Mouse (Mus musculus): ENCODE results near the gene Zcchc14. TPM values are rescaled to one million over a fixed set of nuclear protein-coding genes. Genes with fewer than 3 reads are reported as not detected.
A peak's percentile ranks its signal among the peaks of the same experiment; 100 is the strongest.
"Not testable (repeated sequence)": the region's sequence is repeated elsewhere in the genome, so short reads cannot be mapped to it uniquely, and the experiment has no call there.

Zcchc14 gene
- polyA plus RNA-seq, 1 experiment, result 64.8 TPM

DNA sequence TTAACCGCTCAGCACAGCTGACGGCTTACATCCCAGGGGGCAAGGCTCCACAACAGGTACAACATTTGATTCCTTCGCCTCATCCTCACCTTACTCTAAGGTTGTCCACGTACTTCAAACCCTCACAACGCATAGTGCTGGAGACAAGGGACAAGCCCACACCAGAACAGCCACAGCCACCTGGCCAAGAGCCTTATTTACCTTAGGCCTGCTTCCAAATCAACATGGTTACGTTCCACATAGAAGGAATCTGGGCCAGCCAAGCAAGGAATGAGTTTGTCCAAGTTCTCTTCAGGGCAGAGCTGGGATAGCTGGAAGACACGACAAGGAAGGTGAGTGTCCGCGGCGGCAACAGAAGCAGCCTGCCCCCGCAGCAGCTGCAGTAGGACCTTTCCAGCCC, 42.8 kb downstream of the Zcchc14 start:
- Histone ChIP-seq H3K4me1 (ENCODE audit: control insufficient read depth, insufficient read depth, low read length) (no peaks in the 10 kb centered on the region), H3K4me3 (ENCODE audit: insufficient read depth, low read length) (no peak overlapping the region), H3K27ac (ENCODE audit: insufficient read depth, low read length) (no peak overlapping the region)
- TF ChIP-seq POLR2A (IDR thresholded peaks at IDR 0.05; ENCODE audit: low read depth, low read length) (no peak), CTCF (IDR thresholded peaks at IDR 0.05; ENCODE audit: borderline replicate concordance, insufficient read depth, low read length) (no peak)

DNA sequence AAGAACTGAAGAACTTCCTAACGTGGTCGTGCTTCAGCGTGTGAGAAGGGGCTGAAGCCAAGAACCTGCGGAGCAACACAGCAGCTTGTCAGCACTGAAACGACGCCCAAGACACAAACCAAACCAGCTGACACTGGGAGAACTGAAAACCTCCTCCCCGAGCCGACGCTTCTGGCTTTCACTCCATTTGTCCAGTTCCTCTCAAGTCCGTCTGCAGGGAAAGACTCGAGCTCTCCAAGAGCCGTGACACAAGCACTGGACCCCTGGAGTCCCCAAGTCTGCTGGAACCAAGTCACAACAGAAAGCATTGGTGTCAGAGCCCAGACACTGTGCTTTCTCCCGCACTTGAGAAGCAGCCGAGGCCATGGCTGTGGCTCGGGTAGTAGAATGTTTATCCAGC, 43.5 kb downstream of the Zcchc14 start:
- Histone ChIP-seq H3K4me3 (ENCODE audit: insufficient read depth, low read length) (no peak overlapping the region), H3K4me1 (ENCODE audit: control insufficient read depth, insufficient read depth, low read length) (no peaks in the 10 kb centered on the region), H3K27ac (ENCODE audit: insufficient read depth, low read length) (no peak overlapping the region)
- TF ChIP-seq CTCF (IDR thresholded peaks at IDR 0.05; ENCODE audit: borderline replicate concordance, insufficient read depth, low read length) (no peak), POLR2A (IDR thresholded peaks at IDR 0.05; ENCODE audit: low read depth, low read length) (no peak)

DNA sequence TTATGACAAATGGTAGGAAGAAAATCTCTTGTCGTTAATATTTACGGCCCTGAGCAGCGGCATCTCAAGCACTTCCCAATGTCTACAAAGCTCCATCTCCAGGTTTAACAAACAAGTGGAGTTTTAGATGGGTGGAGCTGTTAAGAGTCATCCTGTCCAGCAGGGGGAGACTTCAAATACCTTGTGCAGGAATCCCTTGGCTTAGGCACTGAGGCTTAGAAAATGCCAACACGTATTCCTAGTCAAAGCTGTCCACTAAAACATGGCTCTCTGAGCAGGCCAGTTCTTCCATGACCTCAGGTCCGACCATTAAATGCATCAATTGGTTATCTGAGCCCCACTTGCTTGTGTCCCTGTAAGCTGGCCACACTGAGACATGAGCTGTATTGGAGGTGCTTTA, 45.0 kb downstream of the Zcchc14 start:
- no peak overlapping the region for H3K27ac ChIP-seq (ENCODE audit: insufficient read depth, low read length)
- TF ChIP-seq CTCF (IDR thresholded peaks at IDR 0.05; ENCODE audit: borderline replicate concordance, insufficient read depth, low read length) (no peak), POLR2A (IDR thresholded peaks at IDR 0.05; ENCODE audit: low read depth, low read length) (no peak)
- H3K4me1 ChIP-seq (ENCODE audit: control insufficient read depth, insufficient read depth, low read length), result no peaks in the 10 kb centered on the region
- H3K4me3 ChIP-seq (ENCODE audit: insufficient read depth, low read length), result no peak overlapping the region

DNA sequence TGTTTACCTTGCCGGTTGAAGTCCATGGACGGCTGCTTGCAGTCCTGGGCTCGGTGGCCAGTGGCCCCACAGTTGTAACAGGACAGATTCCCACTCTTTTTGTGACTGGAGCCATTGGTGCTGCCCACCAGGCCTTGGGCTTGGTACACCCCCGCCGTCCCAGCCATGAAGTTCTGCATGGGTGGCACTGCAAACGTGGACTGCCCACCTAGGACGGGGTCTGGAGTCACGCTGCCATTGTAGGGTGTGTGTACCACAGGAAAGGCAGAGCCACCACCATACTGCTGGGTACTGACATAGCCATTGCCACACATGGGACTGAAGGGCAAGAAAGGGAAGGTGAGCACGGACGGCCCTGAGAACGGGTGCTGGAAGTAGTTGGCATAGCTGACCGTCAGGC, 48.9 kb downstream of the Zcchc14 start:
- Histone ChIP-seq H3K4me1 (ENCODE audit: control insufficient read depth, insufficient read depth, low read length) (no peaks in the 10 kb centered on the region), H3K27ac (ENCODE audit: insufficient read depth, low read length) (no peak overlapping the region), H3K4me3 (ENCODE audit: insufficient read depth, low read length) (no peak overlapping the region)
- TF ChIP-seq POLR2A (IDR thresholded peaks at IDR 0.05; ENCODE audit: low read depth, low read length) (no peak), CTCF (IDR thresholded peaks at IDR 0.05; ENCODE audit: borderline replicate concordance, insufficient read depth, low read length) (no peak)

DNA sequence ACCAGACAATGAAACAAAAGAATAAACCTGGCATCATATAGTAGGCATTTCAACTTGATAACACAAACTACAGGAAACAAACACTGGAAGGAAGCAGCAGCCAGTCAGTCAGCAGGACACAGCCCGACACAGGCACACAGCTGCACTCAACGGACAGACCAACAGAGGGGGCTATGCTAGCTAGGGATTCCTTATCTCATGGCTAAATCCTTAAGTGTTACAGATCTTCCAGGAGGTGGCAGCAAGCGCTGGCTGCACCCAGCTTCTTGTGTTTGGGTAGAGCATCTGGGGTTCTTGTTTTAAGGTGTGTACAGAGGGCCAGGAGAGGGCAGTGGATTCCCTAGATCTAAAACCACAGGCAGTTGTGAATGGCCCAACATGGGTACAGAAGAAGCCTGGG, 49.8 kb downstream of the Zcchc14 start:
- H3K27ac ChIP-seq (ENCODE audit: insufficient read depth, low read length), result no peak overlapping the region
- TF ChIP-seq CTCF (IDR thresholded peaks at IDR 0.05; ENCODE audit: borderline replicate concordance, insufficient read depth, low read length), result peak; percentile 87
- TF ChIP-seq POLR2A (IDR thresholded peaks at IDR 0.05; ENCODE audit: low read depth, low read length), result no peak
- no peaks in the 10 kb centered on the region for H3K4me1 ChIP-seq (ENCODE audit: control insufficient read depth, insufficient read depth, low read length)
- no peak overlapping the region for H3K4me3 ChIP-seq (ENCODE audit: insufficient read depth, low read length)

DNA sequence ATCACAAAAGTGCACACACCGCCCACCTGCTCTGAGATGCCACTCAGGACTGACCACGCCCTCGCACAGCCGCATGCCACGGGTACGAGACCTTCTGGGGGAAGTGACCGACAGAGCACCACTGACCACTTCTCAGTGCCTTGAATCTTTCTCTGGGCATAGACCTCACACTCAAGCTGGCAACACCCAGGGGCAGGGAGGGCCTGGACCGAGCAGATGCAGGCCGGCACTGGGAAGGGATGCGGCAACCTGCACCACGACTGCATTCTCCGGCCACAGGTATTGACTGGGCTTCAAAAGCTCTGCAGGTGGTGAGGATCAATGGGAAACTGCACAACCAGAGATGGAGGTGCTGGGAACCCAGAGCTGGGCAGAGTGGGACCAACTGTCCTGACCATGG, 50.3 kb downstream of the Zcchc14 start:
- no peak overlapping the region for H3K4me3 ChIP-seq (ENCODE audit: insufficient read depth, low read length)
- H3K4me1 ChIP-seq (ENCODE audit: control insufficient read depth, insufficient read depth, low read length), result no peaks in the 10 kb centered on the region
- no peak overlapping the region for H3K27ac ChIP-seq (ENCODE audit: insufficient read depth, low read length)
- TF ChIP-seq CTCF (IDR thresholded peaks at IDR 0.05; ENCODE audit: borderline replicate concordance, insufficient read depth, low read length) (no peak), POLR2A (IDR thresholded peaks at IDR 0.05; ENCODE audit: low read depth, low read length) (no peak)

DNA sequence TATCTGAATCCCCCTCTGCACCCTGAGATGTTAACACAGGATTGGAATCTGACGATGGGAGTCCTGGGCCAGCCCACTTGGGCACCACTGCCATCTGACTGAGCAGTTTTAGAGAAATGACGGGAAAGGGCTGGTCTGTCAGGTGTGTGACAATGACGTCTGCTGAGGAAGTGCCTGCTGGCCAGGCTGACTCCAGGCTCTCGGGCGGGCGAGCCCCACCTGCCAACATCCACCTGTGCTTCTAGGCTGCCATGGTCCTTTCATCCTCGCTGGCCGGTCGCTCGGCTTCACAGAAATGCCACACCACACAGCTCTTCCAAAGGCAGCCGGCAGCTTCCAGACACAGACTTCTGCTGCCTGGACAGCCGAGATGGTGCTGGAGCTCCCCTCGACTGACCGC, 52.9 kb downstream of the Zcchc14 start:
- Histone ChIP-seq H3K4me3 (ENCODE audit: insufficient read depth, low read length) (no peak overlapping the region), H3K27ac (ENCODE audit: insufficient read depth, low read length) (no peak overlapping the region), H3K4me1 (ENCODE audit: control insufficient read depth, insufficient read depth, low read length) (no peaks in the 10 kb centered on the region)
- TF ChIP-seq CTCF (IDR thresholded peaks at IDR 0.05; ENCODE audit: borderline replicate concordance, insufficient read depth, low read length) (no peak), POLR2A (IDR thresholded peaks at IDR 0.05; ENCODE audit: low read depth, low read length) (no peak)

DNA sequence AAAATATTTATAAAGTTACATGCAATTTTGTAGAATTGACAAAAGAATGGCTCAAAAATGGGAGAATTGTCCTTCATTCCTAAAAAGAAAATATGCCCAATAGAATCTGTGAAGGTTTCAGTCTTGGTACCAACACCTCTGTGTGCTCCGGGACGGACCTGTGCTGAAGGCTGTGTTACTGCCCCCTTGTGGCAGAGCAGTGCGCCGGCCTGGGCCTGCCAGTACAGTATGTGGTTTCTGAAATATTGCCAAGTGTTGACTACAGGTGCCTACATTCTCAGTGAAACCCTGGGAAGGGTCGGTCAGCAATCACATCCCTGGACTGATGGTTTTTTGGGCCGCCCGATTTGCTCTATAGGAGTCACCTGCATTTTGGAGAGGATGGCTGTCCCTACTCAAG, 53.8 kb downstream of the Zcchc14 start:
- Histone ChIP-seq H3K4me1 (ENCODE audit: control insufficient read depth, insufficient read depth, low read length) (no peaks in the 10 kb centered on the region), H3K27ac (ENCODE audit: insufficient read depth, low read length) (no peak overlapping the region), H3K4me3 (ENCODE audit: insufficient read depth, low read length) (no peak overlapping the region)
- TF ChIP-seq POLR2A (IDR thresholded peaks at IDR 0.05; ENCODE audit: low read depth, low read length) (no peak), CTCF (IDR thresholded peaks at IDR 0.05; ENCODE audit: borderline replicate concordance, insufficient read depth, low read length) (peak; percentile 90)

DNA sequence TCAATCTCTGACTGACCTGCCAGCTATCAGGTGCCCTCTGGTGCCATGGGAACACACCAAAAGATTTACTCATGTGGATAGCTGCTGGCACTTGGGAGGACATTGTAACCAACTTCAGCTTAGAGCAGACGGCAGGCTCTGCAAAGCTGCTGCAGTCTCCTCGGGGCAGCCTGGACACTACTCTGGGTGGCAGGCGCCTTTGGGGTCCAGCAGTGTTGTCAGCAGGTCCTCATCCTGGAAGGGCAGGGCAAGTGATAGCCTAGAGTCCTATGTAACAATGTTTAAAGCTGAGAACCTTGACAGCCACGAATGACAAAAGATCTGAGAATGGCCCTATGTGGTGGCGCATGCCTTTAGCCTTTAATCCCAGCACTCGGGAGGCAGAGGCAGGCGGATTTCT, 54.5 kb downstream of the Zcchc14 start:
- TF ChIP-seq POLR2A (IDR thresholded peaks at IDR 0.05; ENCODE audit: low read depth, low read length) (no peak), CTCF (IDR thresholded peaks at IDR 0.05; ENCODE audit: borderline replicate concordance, insufficient read depth, low read length) (no peak)
- H3K27ac ChIP-seq (ENCODE audit: insufficient read depth, low read length), result no peak overlapping the region
- H3K4me1 ChIP-seq (ENCODE audit: control insufficient read depth, insufficient read depth, low read length), result no peaks in the 10 kb centered on the region
- H3K4me3 ChIP-seq (ENCODE audit: insufficient read depth, low read length), result no peak overlapping the region

DNA sequence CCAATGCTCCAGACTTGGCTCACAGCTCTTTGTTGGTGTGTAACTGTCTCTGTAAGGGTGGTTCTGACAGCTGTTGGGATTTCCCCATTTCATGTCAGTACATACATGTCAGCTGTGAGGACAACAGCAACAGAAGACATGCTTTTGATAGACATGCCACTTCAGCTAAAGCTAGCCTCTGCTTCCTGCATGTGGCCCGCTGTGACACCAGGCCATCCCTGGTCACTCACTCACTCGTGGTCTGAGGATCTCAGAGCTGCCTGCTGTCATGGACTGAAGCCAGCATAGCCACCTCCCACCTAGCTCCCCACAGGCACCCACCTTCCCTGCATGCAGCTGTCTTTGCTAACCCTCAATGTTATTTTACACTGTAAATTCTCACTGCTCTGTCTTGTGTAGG, 55.2 kb downstream of the Zcchc14 start:
- not testable (repeated sequence) for H3K4me1 ChIP-seq (ENCODE audit: control insufficient read depth, insufficient read depth, low read length); H3K27ac ChIP-seq (ENCODE audit: insufficient read depth, low read length); H3K4me3 ChIP-seq (ENCODE audit: insufficient read depth, low read length)

DNA sequence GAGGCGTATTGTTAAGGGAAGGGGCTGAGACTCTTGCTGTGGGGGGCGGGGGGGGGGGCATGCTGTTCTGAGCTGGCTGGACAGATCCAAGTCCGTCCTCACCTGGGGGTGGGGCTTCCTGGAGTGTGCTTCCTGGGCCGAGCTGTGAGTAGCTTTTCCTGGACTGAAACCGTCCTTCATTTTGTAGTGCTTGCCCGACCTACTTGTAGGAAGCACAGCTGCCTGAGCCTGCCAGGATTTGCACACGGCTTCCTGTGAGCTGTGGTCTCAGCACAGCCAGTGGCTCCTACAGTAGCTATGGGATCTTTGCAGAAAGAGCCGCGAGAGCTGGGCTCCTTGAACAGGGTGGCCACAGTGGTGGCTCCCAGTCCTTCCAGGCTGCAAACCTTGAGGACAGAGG, 58.7 kb downstream of the Zcchc14 start:
- no peak overlapping the region for H3K4me3 ChIP-seq (ENCODE audit: insufficient read depth, low read length)
- peaks cover 2% of the 10 kb centered on the region; the same call in 1 of the 2 replicates for H3K4me1 ChIP-seq (ENCODE audit: control insufficient read depth, insufficient read depth, low read length)
- TF ChIP-seq CTCF (IDR thresholded peaks at IDR 0.05; ENCODE audit: borderline replicate concordance, insufficient read depth, low read length) (no peak), POLR2A (IDR thresholded peaks at IDR 0.05; ENCODE audit: low read depth, low read length) (no peak)
- no peak overlapping the region for H3K27ac ChIP-seq (ENCODE audit: insufficient read depth, low read length)
